Mouse (Mus musculus) kidney, adult 9 months (tissue): ENCODE data around the gene Mknk2.

Experiments used
- DNase-seq: peaks from one replicate; pipeline ENCODE4 v3.0.0; 2022

Mknk2 gene

GRCm38 (mm10) chr10:80669737-80670485, 8.0 kb downstream of the Mknk2 start:
- peak; percentile 97 for DNase-seq

DNA sequence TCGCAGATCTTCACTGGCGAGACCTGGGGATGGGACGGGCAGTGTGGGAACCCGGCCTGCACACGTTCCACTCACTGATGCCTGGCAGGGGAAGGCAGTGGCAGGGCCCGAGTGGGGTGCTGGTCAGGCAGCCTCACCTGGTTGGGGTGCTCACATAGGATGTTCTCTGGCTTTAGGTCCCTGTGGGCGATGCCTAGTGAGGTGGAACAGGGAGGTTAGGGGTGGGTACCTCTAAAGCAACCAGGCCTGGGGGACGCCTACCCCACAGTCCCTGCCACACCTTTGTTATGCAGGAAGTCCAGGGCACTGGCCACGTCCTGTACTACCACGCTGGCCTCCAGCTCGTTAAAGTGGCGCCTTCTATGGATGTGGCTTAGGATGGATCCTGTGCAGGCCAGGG, 8.9 kb downstream of the Mknk2 start:
- no peak for DNase-seq

- DNase-seq, result peak; percentile 74
Measured at GRCm38 (mm10) chr10:80668614-80669013, 9.3 kb downstream of the Mknk2 start.

- DNase-seq, result no peak
Measured at GRCm38 (mm10) chr10:80666837-80667412, 11.0 kb downstream of the Mknk2 start.

DNA sequence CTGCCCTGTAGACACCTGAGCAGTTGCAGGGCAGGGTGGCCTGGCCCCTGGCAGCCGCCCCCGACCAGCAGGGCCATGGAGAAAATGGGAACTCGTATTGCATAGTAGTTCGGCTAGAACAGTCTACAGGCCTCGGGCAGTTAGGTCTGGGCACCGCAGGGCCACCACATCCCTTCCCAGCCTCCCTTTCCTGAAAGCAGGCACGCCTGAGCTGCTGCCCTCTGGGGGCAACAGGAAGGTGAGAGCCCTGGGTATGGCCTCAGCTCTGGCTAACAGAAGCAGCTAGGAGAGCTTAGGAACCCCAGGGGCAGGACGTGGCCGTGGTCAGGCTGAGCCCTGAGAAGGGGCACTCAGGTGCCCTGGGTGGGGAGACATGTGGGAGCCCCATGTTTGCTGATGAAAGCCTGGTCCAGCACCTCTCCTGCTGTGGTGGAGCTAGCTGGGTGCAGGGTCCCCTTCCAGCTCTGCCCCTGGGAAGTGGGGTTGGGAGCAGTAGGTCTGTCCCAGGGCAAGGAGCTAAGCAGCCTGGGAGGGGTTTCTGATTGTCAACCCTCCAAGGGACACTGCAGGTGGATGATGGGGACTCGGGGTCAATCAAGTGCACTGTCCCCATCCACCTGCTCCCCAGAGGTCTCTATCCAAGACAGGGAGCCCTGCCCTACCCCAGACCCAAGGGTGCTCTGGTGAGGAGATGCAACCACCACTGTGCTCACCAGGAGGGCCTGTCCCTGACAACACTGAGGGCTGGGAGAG, 11.8 kb downstream of the Mknk2 start:
- no peak for DNase-seq

GRCm38 (mm10) chr10:80665459-80665858, 12.5 kb downstream of the Mknk2 start:
- DNase-seq, result no peak

DNA sequence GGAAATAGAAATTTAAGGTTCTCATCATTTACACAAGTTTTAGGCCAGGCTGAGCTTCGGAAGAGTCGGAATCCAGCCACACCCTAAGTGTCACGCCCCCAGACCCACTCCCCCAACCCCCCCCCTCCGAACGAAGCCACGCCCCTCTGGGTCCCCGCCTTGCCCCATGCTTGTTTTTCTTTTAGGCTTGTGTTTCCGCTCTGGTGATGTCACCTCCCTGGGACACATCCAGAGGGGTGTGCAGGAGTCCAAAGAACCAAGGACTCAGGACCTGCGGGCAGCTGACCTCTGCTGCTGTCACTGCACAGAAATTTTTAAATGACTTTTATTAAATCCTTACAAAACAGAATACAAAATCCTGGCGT, 12.9 kb downstream of the Mknk2 start:
- peak; percentile 90 for DNase-seq

DNA sequence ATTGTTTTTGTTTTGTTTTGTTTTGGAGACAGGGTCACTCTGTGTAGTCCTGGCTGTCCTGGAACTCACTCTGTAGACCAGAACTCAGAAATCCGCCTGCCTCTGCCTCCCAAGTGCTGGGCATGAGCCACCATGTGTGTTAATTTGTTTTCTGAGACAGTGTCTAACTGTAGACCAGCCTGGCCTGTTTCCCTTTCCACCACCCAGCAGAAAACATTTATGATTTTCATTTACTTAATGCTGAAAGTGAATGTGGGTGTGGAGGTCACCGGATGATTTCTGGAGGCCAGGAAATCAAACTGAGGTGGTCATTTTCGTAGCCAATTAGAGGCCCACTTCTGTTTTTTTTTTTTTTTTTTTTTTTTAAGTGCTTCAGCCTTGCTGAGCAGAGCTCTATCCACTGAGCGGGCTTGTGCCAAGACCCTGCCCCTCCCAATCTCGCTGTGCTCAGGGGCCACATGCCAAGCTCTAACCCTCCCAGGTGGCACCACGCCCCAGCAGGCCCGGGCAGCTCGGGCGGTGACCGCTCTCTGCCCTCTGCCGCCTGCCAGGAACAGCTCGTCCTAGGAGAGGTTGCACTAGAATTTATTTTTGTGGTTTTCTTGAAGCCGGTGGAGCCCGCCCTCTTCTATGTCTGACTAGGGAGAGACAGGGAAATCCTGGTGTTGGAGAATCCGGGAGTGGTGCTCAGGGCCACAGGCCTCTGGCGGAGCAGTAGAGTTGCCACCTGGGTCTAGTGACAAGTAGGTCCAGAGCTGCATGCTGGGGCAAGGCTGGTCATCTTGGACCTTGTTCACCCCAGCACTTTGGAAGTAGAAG, 13.5 kb downstream of the Mknk2 start:
- peak; percentile 98 for DNase-seq

- no peak for DNase-seq
Measured at GRCm38 (mm10) chr10:80663485-80664196, 14.3 kb downstream of the Mknk2 start.

- DNase-seq, result peak; percentile 87
Measured at GRCm38 (mm10) chr10:80661149-80661548, 16.8 kb downstream of the Mknk2 start.

DNA sequence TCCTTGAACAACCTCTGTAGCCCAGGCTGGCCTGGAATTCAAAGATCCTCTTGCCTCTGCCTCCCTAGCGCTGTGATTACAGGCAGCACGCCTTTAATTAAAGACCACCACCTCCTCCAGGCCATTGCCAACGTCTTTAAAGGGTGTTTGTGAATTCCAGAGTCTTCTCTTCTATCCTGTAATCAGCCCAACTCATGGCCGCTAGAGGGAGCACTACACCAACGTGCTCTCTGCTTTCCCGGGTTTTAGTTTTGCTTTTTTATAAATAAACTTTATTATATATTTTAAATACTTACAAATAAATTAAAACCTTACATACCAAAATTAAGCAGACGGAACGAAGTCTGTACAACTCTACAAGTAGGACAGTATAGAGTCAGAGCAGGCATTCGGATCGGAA, 18.7 kb downstream of the Mknk2 start:
- DNase-seq, result peak; percentile 88

DNA sequence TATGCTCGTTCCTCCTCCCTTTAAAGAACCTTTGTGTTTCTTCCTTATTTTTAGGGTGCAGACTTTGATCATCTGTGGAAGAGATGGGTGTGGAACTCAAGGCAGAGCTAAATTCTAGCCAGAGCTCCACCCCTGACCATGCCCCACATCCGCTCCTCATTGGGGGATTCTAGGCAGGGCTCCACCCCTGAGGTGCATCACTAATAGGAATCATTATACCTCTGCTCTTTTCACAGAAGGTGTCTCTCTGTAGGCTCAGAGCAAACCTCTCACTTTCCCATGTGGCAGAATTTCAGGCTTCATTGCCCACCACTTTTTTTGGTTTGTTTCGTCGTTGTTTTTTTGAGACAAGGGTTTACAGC, 19.1 kb downstream of the Mknk2 start:
- peak; percentile 68 for DNase-seq

GRCm38 (mm10) chr10:80658194-80658840, 19.6 kb downstream of the Mknk2 start:
- DNase-seq, result no peak

DNA sequence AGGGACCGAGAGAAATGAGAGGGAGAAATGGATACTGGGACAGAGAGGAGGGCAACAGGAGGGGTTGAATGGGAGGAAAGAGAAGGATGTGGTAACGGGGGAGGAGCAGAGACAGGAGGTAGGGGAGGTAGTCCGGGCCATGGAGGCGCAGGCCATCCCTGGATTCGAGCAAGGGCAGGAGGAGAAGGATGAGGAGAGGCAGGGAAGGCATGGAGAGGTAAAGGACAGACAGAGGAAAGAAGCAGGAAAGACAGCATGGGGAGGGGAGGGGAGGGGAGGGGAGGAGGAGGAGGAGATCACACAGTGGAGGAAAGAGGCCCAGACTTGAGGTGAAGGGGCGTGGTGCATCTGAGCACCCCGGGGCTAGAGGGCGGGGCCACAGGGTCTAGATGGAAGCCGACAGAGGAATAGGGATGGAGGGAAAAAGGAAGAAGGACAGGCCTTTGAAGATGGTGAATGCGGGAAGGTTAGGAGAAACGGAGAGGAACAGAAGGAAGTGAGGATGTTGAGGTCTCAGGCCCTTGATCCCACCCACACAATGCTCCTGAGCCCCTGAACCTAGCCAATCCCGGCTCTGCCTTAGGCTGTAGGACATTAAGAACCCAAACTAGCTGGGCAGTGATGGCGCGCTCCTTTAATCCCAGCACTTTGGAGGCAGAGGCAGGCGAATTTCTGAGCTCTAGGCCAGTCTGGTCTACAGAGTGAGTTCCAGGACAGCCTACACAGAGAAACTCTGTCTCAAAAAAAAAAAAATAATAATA, 20.9 kb downstream of the Mknk2 start, which contains the start of gene Btbd2:
Gene Btbd2 (minus strand): TSS at position 209 of the 761 bp plus-strand sequence.
- no peak for DNase-seq

- peak; percentile 98 for DNase-seq
Measured at GRCm38 (mm10) chr10:80656130-80656862, 21.6 kb downstream of the Mknk2 start.

GRCm38 (mm10) chr10:80655406-80656129, 22.3 kb downstream of the Mknk2 start:
- DNase-seq, result no peak

DNA sequence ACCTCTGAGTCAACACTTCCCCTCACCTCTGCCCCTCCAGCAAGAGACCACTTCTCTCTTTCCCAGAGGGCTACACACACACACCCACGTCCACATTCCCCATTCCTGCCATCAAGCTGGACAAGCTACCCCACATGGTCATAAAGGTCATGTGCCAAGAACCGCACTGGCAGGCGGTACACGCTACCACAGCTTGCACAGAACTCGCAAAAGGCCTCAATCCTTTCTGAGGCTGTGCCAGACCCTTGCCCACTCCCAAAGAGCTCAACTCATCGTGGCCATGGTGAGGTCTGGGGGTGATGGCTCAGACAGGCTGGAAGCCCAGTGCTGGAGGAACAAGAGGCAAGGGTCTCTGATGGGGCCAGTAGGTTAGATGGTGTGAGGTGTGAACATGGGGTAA, 23.0 kb downstream of the Mknk2 start:
- no peak for DNase-seq

GRCm38 (mm10) chr10:80653156-80653720, 24.7 kb downstream of the Mknk2 start:
- no peak for DNase-seq

GRCm38 (mm10) chr10:80650392-80650791, 27.5 kb downstream of the Mknk2 start:
- DNase-seq, result no peak
